Mouse (Mus musculus): ENCODE results near the gene Acap3. TPM values are rescaled to one million over a fixed set of nuclear protein-coding genes. Genes with fewer than 3 reads are reported as not detected.

Acap3 gene
- 6.0 TPM for polyA plus RNA-seq (2014; fragmentation: Illumina TruSeq; extraction: RNeasy Lipid Tissue Mini Kit (QIAGEN cat#74804); ENCODE audit: insufficient read depth, low read depth, low replicate concordance)

GRCm38 (mm10) chr4:155891551-155892001, at the start of gene Acap3, which contains the start of gene Pusl1:
Gene Acap3 (plus strand): TSS chr4:155891822.
Gene Pusl1 (minus strand): TSS chr4:155891781.

DNA sequence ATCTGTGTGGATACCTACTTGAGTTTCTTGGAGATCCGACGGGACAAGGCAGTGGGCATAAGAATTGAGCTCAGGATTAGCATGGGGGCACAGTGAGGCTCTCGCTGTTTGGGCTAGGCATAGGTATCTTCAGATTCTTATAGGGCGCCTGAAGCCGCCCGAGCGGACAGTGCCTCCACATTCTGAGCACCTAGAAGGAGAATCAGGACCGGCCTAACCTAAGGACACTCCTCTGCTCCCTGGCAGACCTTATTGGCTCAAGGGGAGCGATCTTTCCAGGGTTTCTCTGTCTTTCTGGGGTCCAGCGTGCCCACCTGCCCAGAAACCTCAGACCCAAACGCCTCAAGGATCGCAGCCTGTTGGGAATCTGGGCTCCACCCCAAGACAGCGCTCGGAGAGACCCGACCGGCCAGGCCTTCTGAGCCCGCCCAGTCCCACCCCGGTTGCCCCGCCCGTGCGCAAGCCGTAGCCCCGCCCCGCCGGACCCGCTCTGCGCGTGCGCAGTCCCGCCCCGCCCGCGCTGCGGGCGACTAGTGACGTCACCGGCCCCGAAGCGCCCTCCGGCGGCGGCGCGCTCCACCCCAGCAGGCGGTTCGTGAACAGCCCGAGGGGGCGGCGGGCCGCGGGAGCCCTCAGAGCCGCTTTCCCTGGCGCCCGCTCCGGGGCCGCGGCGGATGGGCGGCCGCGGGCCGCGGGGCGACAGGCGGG, 44.6 kb upstream of the Acap3 start, which contains the start of gene Dvl1:
Gene Dvl1 (plus strand): TSS at position 532 of the 708 bp plus-strand sequence.

GRCm38 (mm10) chr4:155863001-155863400, 28.6 kb upstream of the Acap3 start, which contains the start of gene Tas1r3:
Gene Tas1r3 (minus strand): TSS chr4:155863362.

DNA sequence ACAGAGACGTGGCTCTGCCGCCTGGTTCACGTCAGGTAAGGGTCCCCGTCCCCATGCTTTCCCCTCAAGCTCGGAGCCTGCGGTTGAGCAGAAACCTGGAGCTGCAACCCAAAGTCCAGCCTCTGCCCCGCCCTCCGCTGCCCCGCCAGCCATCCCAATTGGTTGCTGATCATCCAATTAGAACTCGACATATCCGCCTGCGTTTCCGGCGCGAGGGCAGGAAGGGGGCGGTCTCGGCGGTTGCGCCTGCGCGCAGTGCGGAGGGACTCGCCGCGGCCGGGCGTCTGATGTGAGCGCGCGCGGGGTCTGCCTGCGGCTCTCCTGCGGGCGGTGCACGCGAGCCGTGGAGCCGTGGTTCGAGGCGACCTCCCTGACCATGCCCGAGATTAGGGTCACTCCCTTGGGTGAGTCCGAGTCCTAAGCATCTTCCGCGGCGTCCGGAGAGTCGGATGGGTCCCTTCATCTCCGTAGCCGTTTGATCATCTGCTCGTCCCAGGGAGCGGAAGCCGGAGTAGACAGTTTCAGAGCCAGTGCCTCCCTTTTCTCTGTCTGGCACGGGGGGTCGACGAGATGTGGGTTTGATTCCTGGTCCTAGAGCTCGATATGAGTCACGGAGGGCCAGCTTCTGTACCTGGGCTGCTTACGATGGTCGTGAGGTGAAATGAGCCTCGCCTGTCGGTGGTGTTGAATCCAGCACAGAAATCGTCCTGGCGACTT, 22.1 kb upstream of the Acap3 start, which contains the start of the genes Cptp and Ints11:
Gene Cptp (minus strand): TSS at position 124 of the 717 bp plus-strand sequence.
Gene Ints11 (plus strand): TSS at position 230 of the 717 bp plus-strand sequence.

DNA sequence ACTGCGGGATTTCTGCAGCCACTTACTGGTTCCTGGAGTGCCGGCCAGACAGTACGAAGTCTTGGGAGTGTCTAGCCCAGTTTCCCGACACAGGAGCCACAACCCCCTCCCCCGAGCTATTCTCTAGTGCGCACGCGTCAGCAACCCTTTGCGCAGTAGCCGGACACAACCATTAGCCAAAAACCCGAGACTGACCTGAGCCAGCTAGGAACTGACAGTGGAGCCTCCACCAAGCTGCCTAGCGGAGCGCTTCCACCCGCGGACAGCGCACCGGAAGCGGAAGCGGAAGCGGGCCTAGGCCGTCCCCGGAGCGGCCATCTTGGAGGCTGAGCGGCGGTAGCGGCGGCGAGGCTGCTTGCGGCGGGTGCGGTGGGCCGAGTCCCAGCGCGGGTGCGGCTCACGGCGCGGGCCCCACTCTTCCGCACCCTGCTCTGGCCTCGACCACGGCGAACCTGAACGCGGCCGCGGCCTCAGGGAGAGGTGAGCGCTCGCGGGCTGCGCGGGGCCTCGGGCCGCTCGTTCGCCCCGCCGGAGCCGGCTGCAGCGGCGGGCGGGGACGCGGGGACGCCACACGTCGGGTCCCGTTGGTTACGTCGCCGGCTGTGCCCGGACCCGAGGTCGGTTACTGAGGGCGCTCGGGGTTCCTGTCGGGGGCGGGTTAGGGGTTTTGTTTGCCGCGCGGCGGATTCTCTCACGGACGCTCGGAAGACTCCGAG, 52.1 kb downstream of the Acap3 start, which contains the start of gene Ube2j2:
Gene Ube2j2 (plus strand): TSS at position 298 of the 716 bp plus-strand sequence.

Other genes starting within 250 kb of the Acap3 start
- gene Gm10563, start 246.4 kb upstream of the Acap3 start, polyA plus RNA-seq (2014; fragmentation: Illumina TruSeq; extraction: RNeasy Lipid Tissue Mini Kit (QIAGEN cat#74804); ENCODE audit: insufficient read depth, low read depth, low replicate concordance), result not detected
- 18.4 TPM for gene Mmp23, start 238.4 kb upstream of the Acap3 start, polyA plus RNA-seq (2014; fragmentation: Illumina TruSeq; extraction: RNeasy Lipid Tissue Mini Kit (QIAGEN cat#74804); ENCODE audit: insufficient read depth, low read depth, low replicate concordance)
- gene Mib2, start 222.6 kb upstream of the Acap3 start, polyA plus RNA-seq (2014; fragmentation: Illumina TruSeq; extraction: RNeasy Lipid Tissue Mini Kit (QIAGEN cat#74804); ENCODE audit: insufficient read depth, low read depth, low replicate concordance), result 23.8 TPM
- gene Fndc10, start 197.5 kb upstream of the Acap3 start, polyA plus RNA-seq (2014; fragmentation: Illumina TruSeq; extraction: RNeasy Lipid Tissue Mini Kit (QIAGEN cat#74804); ENCODE audit: insufficient read depth, low read depth, low replicate concordance), result 2.8 TPM
- gene Ssu72, start 187.0 kb upstream of the Acap3 start, polyA plus RNA-seq (2014; fragmentation: Illumina TruSeq; extraction: RNeasy Lipid Tissue Mini Kit (QIAGEN cat#74804); ENCODE audit: insufficient read depth, low read depth, low replicate concordance), result 76.0 TPM
- gene Tmem240, start 157.0 kb upstream of the Acap3 start, polyA plus RNA-seq (2014; fragmentation: Illumina TruSeq; extraction: RNeasy Lipid Tissue Mini Kit (QIAGEN cat#74804); ENCODE audit: insufficient read depth, low read depth, low replicate concordance), result 0.40 TPM
- gene Atad3a, start 130.7 kb upstream of the Acap3 start, polyA plus RNA-seq (2014; fragmentation: Illumina TruSeq; extraction: RNeasy Lipid Tissue Mini Kit (QIAGEN cat#74804); ENCODE audit: insufficient read depth, low read depth, low replicate concordance), result 17.7 TPM
- gene Vwa1, start 117.1 kb upstream of the Acap3 start, polyA plus RNA-seq (2014; fragmentation: Illumina TruSeq; extraction: RNeasy Lipid Tissue Mini Kit (QIAGEN cat#74804); ENCODE audit: insufficient read depth, low read depth, low replicate concordance), result 3.0 TPM
- gene Tmem88b, start 105.9 kb upstream of the Acap3 start, polyA plus RNA-seq (2014; fragmentation: Illumina TruSeq; extraction: RNeasy Lipid Tissue Mini Kit (QIAGEN cat#74804); ENCODE audit: insufficient read depth, low read depth, low replicate concordance), result 0.29 TPM
- 3.2 TPM for gene Ankrd65, start 101.4 kb upstream of the Acap3 start, polyA plus RNA-seq (2014; fragmentation: Illumina TruSeq; extraction: RNeasy Lipid Tissue Mini Kit (QIAGEN cat#74804); ENCODE audit: insufficient read depth, low read depth, low replicate concordance)
- 112 TPM for gene Mrpl20, start 88.9 kb upstream of the Acap3 start, polyA plus RNA-seq (2014; fragmentation: Illumina TruSeq; extraction: RNeasy Lipid Tissue Mini Kit (QIAGEN cat#74804); ENCODE audit: insufficient read depth, low read depth, low replicate concordance)
- gene Ccnl2, start 79.3 kb upstream of the Acap3 start, polyA plus RNA-seq (2014; fragmentation: Illumina TruSeq; extraction: RNeasy Lipid Tissue Mini Kit (QIAGEN cat#74804); ENCODE audit: insufficient read depth, low read depth, low replicate concordance), result 51.7 TPM
- gene Aurkaip1, start 60.5 kb upstream of the Acap3 start, polyA plus RNA-seq (2014; fragmentation: Illumina TruSeq; extraction: RNeasy Lipid Tissue Mini Kit (QIAGEN cat#74804); ENCODE audit: insufficient read depth, low read depth, low replicate concordance), result 106 TPM
- 188 TPM for gene Mxra8, start 52.1 kb upstream of the Acap3 start, polyA plus RNA-seq (2014; fragmentation: Illumina TruSeq; extraction: RNeasy Lipid Tissue Mini Kit (QIAGEN cat#74804); ENCODE audit: insufficient read depth, low read depth, low replicate concordance)
- gene Dvl1, start 44.4 kb upstream of the Acap3 start, polyA plus RNA-seq (2014; fragmentation: Illumina TruSeq; extraction: RNeasy Lipid Tissue Mini Kit (QIAGEN cat#74804); ENCODE audit: insufficient read depth, low read depth, low replicate concordance), result 25.1 TPM
- 0.19 TPM for gene Tas1r3, start 28.5 kb upstream of the Acap3 start, polyA plus RNA-seq (2014; fragmentation: Illumina TruSeq; extraction: RNeasy Lipid Tissue Mini Kit (QIAGEN cat#74804); ENCODE audit: insufficient read depth, low read depth, low replicate concordance)
- 6.7 TPM for gene Cptp, start 22.4 kb upstream of the Acap3 start, polyA plus RNA-seq (2014; fragmentation: Illumina TruSeq; extraction: RNeasy Lipid Tissue Mini Kit (QIAGEN cat#74804); ENCODE audit: insufficient read depth, low read depth, low replicate concordance)
- gene Ints11, start 22.3 kb upstream of the Acap3 start, polyA plus RNA-seq (2014; fragmentation: Illumina TruSeq; extraction: RNeasy Lipid Tissue Mini Kit (QIAGEN cat#74804); ENCODE audit: insufficient read depth, low read depth, low replicate concordance), result 18.8 TPM
- 13.1 TPM for gene Pusl1, start within 50 bp of the Acap3 start, polyA plus RNA-seq (2014; fragmentation: Illumina TruSeq; extraction: RNeasy Lipid Tissue Mini Kit (QIAGEN cat#74804); ENCODE audit: insufficient read depth, low read depth, low replicate concordance)
- gene Ube2j2, start 52.0 kb downstream of the Acap3 start, polyA plus RNA-seq (2014; fragmentation: Illumina TruSeq; extraction: RNeasy Lipid Tissue Mini Kit (QIAGEN cat#74804); ENCODE audit: insufficient read depth, low read depth, low replicate concordance), result 45.9 TPM
- 18.9 TPM for gene C1qtnf12, start 70.5 kb downstream of the Acap3 start, polyA plus RNA-seq (2014; fragmentation: Illumina TruSeq; extraction: RNeasy Lipid Tissue Mini Kit (QIAGEN cat#74804); ENCODE audit: insufficient read depth, low read depth, low replicate concordance)
- gene B3galt6, start 100.8 kb downstream of the Acap3 start, polyA plus RNA-seq (2014; fragmentation: Illumina TruSeq; extraction: RNeasy Lipid Tissue Mini Kit (QIAGEN cat#74804); ENCODE audit: insufficient read depth, low read depth, low replicate concordance), result 3.9 TPM
- gene Sdf4, start 101.0 kb downstream of the Acap3 start, polyA plus RNA-seq (2014; fragmentation: Illumina TruSeq; extraction: RNeasy Lipid Tissue Mini Kit (QIAGEN cat#74804); ENCODE audit: insufficient read depth, low read depth, low replicate concordance), result 179 TPM
- gene Tnfrsf4, start 122.0 kb downstream of the Acap3 start, polyA plus RNA-seq (2014; fragmentation: Illumina TruSeq; extraction: RNeasy Lipid Tissue Mini Kit (QIAGEN cat#74804); ENCODE audit: insufficient read depth, low read depth, low replicate concordance), result 2.9 TPM
- gene Tnfrsf18, start 134.3 kb downstream of the Acap3 start, polyA plus RNA-seq (2014; fragmentation: Illumina TruSeq; extraction: RNeasy Lipid Tissue Mini Kit (QIAGEN cat#74804); ENCODE audit: insufficient read depth, low read depth, low replicate concordance), result 4.0 TPM
- 1.3 TPM for gene Ttll10, start 167.6 kb downstream of the Acap3 start, polyA plus RNA-seq (2014; fragmentation: Illumina TruSeq; extraction: RNeasy Lipid Tissue Mini Kit (QIAGEN cat#74804); ENCODE audit: insufficient read depth, low read depth, low replicate concordance)
- 4.0 TPM for gene 9430015G10Rik, start 218.2 kb downstream of the Acap3 start, polyA plus RNA-seq (2014; fragmentation: Illumina TruSeq; extraction: RNeasy Lipid Tissue Mini Kit (QIAGEN cat#74804); ENCODE audit: insufficient read depth, low read depth, low replicate concordance)
- gene Rnf223, start 238.7 kb downstream of the Acap3 start, polyA plus RNA-seq (2014; fragmentation: Illumina TruSeq; extraction: RNeasy Lipid Tissue Mini Kit (QIAGEN cat#74804); ENCODE audit: insufficient read depth, low read depth, low replicate concordance), result not detected